Mouse (Mus musculus) liver, embryonic 14.5 days (tissue): ENCODE data around the gene Pdlim5.

ENCODE experiments used
- CTCF ChIP-seq: IDR thresholded peaks from 2 replicates; pipeline ENCODE4 v1.5.1; 2016; ENCODE audit warnings: antibody characterized with exemption, low read depth, control low read depth
- EP300 ChIP-seq: IDR thresholded peaks from 2 replicates; pipeline ENCODE4 v1.6.1; 2016; ENCODE audit warnings: antibody characterized with exemption, low read depth

DNA sequence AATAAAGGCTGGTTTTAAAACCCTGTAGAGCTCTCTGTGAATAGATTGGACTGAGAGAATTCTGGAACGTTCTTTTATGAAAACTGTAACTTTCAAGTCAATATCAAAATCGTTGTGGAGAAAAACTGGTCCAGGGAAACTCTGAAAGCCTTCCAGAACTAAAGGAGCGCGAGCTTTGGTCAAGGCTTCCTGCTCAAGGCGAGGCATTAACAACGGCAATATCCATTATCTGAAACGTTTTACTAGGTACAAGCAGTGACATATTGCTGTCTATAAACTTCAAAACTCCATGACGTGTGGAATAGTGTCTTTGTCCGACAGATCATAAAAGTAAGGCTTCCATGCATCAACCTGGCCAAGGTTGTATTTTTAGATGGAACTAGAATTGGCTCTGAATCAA lies 175.6 kb downstream of the Pdlim5 start:
- TF ChIP-seq CTCF (no peak), EP300 (no peak)
